Mouse (Mus musculus) lung, embryonic 14.5 days (tissue): ENCODE measurements around the gene Col12a1. TPM values are rescaled to one million over a fixed set of nuclear protein-coding genes. Genes with fewer than 3 reads are reported as not detected.

Experiments
- ATAC-seq: fragments of 200-750 bp; cut with Nextera tagmentation; 2 replicates; pipeline ENCODE4 v1.8.0; 2017; ENCODE audit warnings: mild to moderate bottlenecking, moderate TSS enrichment, moderate library complexity; ENCODE audit not compliant: insufficient read depth
- DNase-seq: peaks from one replicate; pipeline ENCODE4 v3.0.0-alpha.2; 2015
- H3K27ac ChIP-seq: fragments of 300-500 bp; sonication (generic); 2 replicates; pipeline ENCODE4 v1.5.1; 2014; ENCODE audit warnings: low read depth, mild to moderate bottlenecking, moderate library complexity
- H3K27me3 ChIP-seq: fragments of 300-500 bp; sonication (generic); 2 replicates; pipeline ENCODE4 v1.6.1; 2014; ENCODE audit warnings: low read length, control low read depth; ENCODE audit not compliant: insufficient read depth
- H3K36me3 ChIP-seq: fragments of 300-500 bp; sonication (generic); 2 replicates; pipeline ENCODE4 v1.6.1; 2014; ENCODE audit warnings: control low read depth; ENCODE audit not compliant: insufficient read depth
- H3K4me1 ChIP-seq: fragments of 300-500 bp; sonication (generic); 2 replicates; pipeline ENCODE4 v1.6.1; 2014; ENCODE audit warnings: antibody characterized with exemption, control low read depth; ENCODE audit not compliant: insufficient read depth
- H3K4me2 ChIP-seq: fragments of 300-500 bp; sonication (generic); 2 replicates; pipeline ENCODE4 v1.6.1; 2014; ENCODE audit warnings: mild to moderate bottlenecking
- H3K4me3 ChIP-seq: fragments of 300-500 bp; sonication (generic); 2 replicates; pipeline ENCODE4 v1.5.1; 2014; ENCODE audit warnings: low read depth, low read length
- H3K9ac ChIP-seq: fragments of 300-500 bp; sonication (generic); 2 replicates; pipeline ENCODE4 v1.6.1; 2014
- H3K9me3 ChIP-seq: fragments of 300-500 bp; sonication (generic); 2 replicates; pipeline ENCODE4 v1.6.1; 2016; ENCODE audit warnings: low read depth, low read length, control low read depth
- CTCF ChIP-seq: IDR thresholded peaks from 2 replicates; pipeline ENCODE4 v1.5.1; 2016; ENCODE audit warnings: antibody characterized with exemption, low read depth
- WGBS: fragments of 180-500 bp; shearing (Covaris S2); extraction: QIAGEN DNeasy Blood & Tissue Kit; methylation state at CpG from one replicate; pipeline ENCODE4 v1.1.7; 2014; 5-methylcytosine and 5-hydroxymethylcytosine counted together
- polyA plus RNA-seq: library from polyadenylated mRNA; unstranded; fragments of >200 nt; fragmentation: Nextera tagmentation; extraction: Ambion mirVana; gene quantifications from 2 replicates; pipeline ENCODE4 v1.2.1, GENCODE M21; 2014

Col12a1 gene
- polyA plus RNA-seq, 1 experiment from 2014 or later: 19.4 TPM

DNA sequence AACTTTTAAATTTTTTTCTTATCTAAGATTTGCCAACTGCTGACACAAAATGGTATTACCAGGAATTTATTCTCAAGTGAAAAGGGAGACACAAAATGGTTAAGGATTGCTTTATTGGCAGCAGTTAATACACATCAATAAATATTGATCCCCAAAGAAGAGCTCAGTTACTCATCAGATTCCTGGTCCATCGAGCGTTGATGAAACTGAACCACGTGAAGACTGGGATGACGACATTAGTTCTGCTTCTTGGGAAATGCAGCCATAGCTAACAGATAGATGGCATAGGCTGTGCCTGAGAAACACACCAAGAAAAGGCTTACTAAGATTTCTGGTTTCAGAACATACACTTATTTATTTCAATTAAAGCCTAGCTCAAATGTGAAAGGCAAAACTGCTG, 36.7 kb upstream of the Col12a1 start:
- H3K4me1 ChIP-seq: 0 out of 2 replicates have a peak, but pooled peaks cover 3% of the 10 kb centered on the region
- WGBS: 95% methylated on average over 4 of the region's 4 CpGs
- H3K9me3 ChIP-seq: no peaks in the 10 kb centered on the region
- H3K9ac ChIP-seq: no peak overlapping the region
- ATAC-seq (no peak), DNase-seq (no peak)
- no peaks in the 10 kb centered on the region for H3K27me3 ChIP-seq
- no peak overlapping the region for H3K4me2 ChIP-seq
- no peak overlapping the region for H3K27ac ChIP-seq
- peaks cover 53% of the 10 kb centered on the region for H3K36me3 ChIP-seq
- no peak overlapping the region for H3K4me3 ChIP-seq
- TF ChIP-seq CTCF: no peak

DNA sequence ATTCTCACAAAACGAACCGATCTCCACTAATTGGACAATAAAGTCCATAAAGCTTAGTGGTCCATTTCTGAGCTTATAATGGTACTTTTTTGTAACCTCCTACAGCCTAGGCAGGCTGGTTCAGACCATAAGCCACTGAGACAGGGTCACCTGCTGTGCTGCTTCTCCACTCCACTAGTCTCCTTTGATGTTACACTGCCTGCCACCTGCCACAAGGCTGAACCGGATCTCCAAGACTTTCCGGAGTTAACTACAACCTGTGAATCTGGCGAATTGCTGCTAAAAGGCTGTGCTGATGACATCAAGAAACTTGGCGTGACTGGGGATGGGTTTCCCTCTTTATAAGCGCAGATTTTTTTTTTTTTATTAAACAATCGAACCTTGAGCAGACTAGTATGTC, 33.2 kb upstream of the Col12a1 start:
- DNase-seq: no peak

DNA sequence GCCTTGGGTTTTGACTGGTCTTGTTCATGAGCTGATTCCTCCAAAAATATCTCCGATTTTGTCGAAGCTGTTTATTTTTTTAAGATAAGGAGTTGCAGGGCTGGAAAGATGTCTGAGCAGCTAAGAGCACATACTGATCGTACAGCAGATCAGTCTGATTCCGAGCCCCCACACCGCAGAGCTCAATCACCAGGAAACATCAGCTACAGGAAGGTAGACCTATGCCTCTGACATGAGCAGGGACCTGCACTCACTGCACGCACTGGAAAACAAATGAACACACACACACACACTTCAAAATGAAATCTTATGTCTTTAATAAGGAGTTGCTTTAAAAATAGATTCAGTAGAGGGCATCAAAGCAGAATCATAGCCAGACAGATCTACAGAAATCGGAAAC, 32.1 kb upstream of the Col12a1 start:
- no peak overlapping the region for H3K27ac ChIP-seq
- no peak for TF ChIP-seq CTCF
- 32% methylated on average over 7 of the region's 7 CpGs for WGBS
- ATAC-seq (no peak), DNase-seq (no peak)
- H3K9ac ChIP-seq: no peak overlapping the region
- no peaks in the 10 kb centered on the region for H3K4me1 ChIP-seq
- H3K4me3 ChIP-seq: no peak overlapping the region
- H3K27me3 ChIP-seq: no peaks in the 10 kb centered on the region
- H3K4me2 ChIP-seq: no peak overlapping the region
- peaks cover 32% of the 10 kb centered on the region for H3K36me3 ChIP-seq
- H3K9me3 ChIP-seq: no peaks in the 10 kb centered on the region

More for the DNA sequence above, 33.2 kb upstream of the Col12a1 start:
- H3K9me3 ChIP-seq: no peaks in the 10 kb centered on the region
- TF ChIP-seq CTCF: no peak
- H3K4me1 ChIP-seq: no peaks in the 10 kb centered on the region
- no peak overlapping the region for H3K4me2 ChIP-seq
- no peak overlapping the region for H3K9ac ChIP-seq
- H3K4me3 ChIP-seq: no peak overlapping the region
- H3K27ac ChIP-seq: no peak overlapping the region
- no peaks in the 10 kb centered on the region for H3K27me3 ChIP-seq
- ATAC-seq: no peak
- peaks cover 43% of the 10 kb centered on the region for H3K36me3 ChIP-seq
- 83% methylated on average over 8 of the region's 8 CpGs for WGBS

DNA sequence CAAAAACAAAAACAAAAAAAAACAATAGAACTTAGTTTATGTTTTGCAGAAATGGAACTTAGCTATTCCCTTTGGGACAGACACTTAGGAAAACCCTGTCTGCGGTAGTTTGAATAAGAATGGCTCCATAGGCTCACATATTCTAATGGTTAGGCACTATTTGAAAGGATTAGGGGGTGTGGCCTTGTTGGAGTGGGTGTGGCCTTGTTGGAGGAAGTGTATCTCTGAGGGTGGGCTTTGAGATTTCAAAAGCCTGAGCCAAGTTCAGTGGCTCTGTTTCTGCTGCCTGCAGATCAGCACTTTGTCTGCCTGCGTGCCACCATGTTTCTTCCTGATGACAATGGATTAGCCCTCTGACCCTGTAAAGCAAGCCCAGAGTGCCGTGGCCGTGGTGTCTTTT, 26.4 kb upstream of the Col12a1 start:
- no peaks in the 10 kb centered on the region for H3K4me1 ChIP-seq
- no peak for TF ChIP-seq CTCF
- H3K4me2 ChIP-seq: no peak overlapping the region
- H3K9ac ChIP-seq: no peak overlapping the region
- H3K36me3 ChIP-seq: no peaks in the 10 kb centered on the region
- H3K4me3 ChIP-seq: no peak overlapping the region
- no peaks in the 10 kb centered on the region for H3K9me3 ChIP-seq
- DNase-seq: no peak
- H3K27ac ChIP-seq: no peak overlapping the region
- no peaks in the 10 kb centered on the region for H3K27me3 ChIP-seq
- ATAC-seq: no peak
- 59% methylated on average over 4 of the region's 4 CpGs for WGBS

DNA sequence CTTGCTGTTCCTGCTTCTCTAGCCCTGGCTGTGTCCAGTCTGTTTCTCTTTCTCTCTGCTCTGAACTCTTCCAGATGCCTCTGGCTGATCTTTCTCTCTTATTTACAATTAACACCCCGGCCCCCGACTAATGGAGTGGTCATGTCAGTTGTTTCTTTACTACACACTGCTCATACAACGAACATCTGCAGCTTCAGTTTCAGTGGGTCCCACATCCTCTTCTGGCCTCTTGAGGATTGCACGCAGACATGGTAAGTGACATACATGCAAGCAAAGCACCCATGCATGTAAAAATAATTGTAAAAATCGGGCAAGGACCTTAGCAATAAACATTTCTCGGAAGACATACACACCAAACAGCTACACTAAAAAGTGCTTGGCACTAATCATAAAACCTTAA, 17.0 kb upstream of the Col12a1 start:
- no peak overlapping the region for H3K4me3 ChIP-seq
- no peaks in the 10 kb centered on the region for H3K36me3 ChIP-seq
- no peaks in the 10 kb centered on the region for H3K9me3 ChIP-seq
- ATAC-seq (no peak), DNase-seq (no peak)
- H3K27ac ChIP-seq: no peak overlapping the region
- H3K27me3 ChIP-seq: no peaks in the 10 kb centered on the region
- H3K9ac ChIP-seq: no peak overlapping the region
- H3K4me2 ChIP-seq: no peak overlapping the region
- H3K4me1 ChIP-seq: no peaks in the 10 kb centered on the region
- WGBS: 68% methylated on average over 6 of the region's 6 CpGs
- no peak for TF ChIP-seq CTCF

DNA sequence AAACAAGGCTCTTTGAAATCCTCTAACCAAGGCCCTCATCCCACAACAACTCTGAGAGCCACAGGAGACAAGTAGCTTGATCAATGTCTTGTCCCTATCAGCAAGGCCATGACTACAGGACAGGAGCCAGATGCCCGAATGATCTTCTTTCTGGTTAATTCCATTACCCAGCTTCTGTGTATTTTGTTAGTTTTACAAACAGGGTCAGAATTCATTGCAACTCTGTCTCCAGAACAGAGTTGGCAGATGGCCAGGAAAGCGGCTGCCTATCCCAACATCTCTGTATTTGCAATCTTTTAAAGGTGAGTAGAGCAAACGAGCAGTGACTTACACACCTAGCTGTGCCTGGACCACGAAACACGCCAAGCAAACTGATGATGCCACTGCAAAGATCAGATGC, 11.7 kb upstream of the Col12a1 start:
- Histone ChIP-seq H3K36me3 (no peaks in the 10 kb centered on the region), H3K4me2 (no peak overlapping the region), H3K4me1 (no peaks in the 10 kb centered on the region), H3K27ac (no peak overlapping the region), H3K27me3 (no peaks in the 10 kb centered on the region), H3K9ac (no peak overlapping the region), H3K4me3 (no peak overlapping the region), H3K9me3 (no peaks in the 10 kb centered on the region)
- TF ChIP-seq CTCF: no peak
- DNase-seq (peak; percentile 41), ATAC-seq (no peak)
- WGBS: 56% methylated on average over 5 of the region's 5 CpGs

DNA sequence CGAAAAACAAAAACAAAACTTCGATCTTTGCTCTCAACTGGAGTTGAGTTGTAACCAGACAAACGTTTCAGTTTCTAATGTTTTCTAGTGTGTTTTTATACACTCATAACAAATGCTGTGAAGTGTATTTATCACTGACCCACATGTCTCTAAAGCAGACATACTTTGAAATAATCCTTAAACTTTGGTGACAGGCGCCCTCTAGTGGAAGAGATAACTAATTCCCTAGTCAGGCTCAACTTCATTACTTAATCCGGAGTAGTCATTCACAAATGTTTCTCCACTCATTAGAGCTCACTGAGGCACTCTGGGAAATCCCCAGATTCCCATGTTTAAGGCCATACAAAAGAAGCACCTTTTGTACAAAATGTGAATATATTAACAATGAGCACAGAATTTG, 4.5 kb upstream of the Col12a1 start:
- no peaks in the 10 kb centered on the region for H3K36me3 ChIP-seq
- peaks cover 19% of the 10 kb centered on the region; the same call in 1 of the 2 replicates for H3K27me3 ChIP-seq
- no peak overlapping the region for H3K9ac ChIP-seq
- no peak overlapping the region for H3K4me3 ChIP-seq
- DNase-seq: peak; percentile 91
- no peaks in the 10 kb centered on the region for H3K9me3 ChIP-seq
- no peak overlapping the region for H3K4me2 ChIP-seq
- WGBS: 33% methylated on average over 5 of the region's 5 CpGs
- H3K27ac ChIP-seq: no peak overlapping the region
- peak; percentile 76 for TF ChIP-seq CTCF
- H3K4me1 ChIP-seq: 0 out of 2 replicates have a peak, but pooled peaks cover 4% of the 10 kb centered on the region
- ATAC-seq: no peak

DNA sequence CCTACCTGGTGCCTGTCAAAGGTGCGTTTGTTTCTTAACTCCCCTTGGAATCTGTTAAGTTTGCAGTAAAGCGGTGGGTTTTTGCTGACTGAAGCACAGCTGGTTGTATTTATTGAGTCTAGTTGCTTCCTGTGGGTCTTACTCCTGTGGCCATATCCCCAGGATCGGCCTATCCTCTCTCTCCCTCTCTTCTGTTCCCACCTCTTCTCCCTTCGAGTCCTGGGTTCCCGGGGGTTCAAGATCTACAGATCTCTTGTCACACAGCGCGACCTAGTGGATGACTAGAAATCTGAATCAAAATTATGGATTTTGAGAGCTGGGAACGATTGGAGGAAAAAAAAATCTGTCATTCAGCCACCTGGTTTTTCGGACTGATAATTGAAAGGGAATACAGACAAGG, 2.4 kb upstream of the Col12a1 start:
- Histone ChIP-seq H3K4me3 (no peak overlapping the region), H3K4me2 (no peak overlapping the region), H3K9ac (no peak overlapping the region), H3K36me3 (no peaks in the 10 kb centered on the region), H3K4me1 (0 out of 2 replicates have a peak, but pooled peaks cover 4% of the 10 kb centered on the region), H3K27me3 (peaks cover 19% of the 10 kb centered on the region; the same call in 1 of the 2 replicates), H3K9me3 (no peaks in the 10 kb centered on the region), H3K27ac (no peak overlapping the region)
- peak; percentile 89 for DNase-seq
- TF ChIP-seq CTCF: peak; percentile 74
- 9% methylated on average over 9 of the region's 9 CpGs for WGBS
- ATAC-seq: no peak
